Mouse (Mus musculus) limb, embryonic 13.5 days (tissue): ENCODE data around the gene Myo15. TPM values are rescaled to one million over a fixed set of nuclear protein-coding genes. Genes with fewer than 3 reads are reported as not detected.

Experiments used
- ATAC-seq: fragments of 200-750 bp; cut with Nextera tagmentation; 2 replicates; pipeline ENCODE4 v1.8.0; 2017; ENCODE audit warnings: low read depth, moderate number of reproducible peaks, moderate TSS enrichment; ENCODE audit not compliant: low FRiP score
- H3K27ac ChIP-seq: fragments of 300-500 bp; sonication (generic); 2 replicates; pipeline ENCODE4 v1.5.1; 2015; ENCODE audit warnings: inconsistent platforms, mild to moderate bottlenecking, moderate library complexity
- H3K27me3 ChIP-seq: fragments of 300-500 bp; sonication (generic); 2 replicates; pipeline ENCODE4 v1.6.1; 2015; ENCODE audit warnings: mild to moderate bottlenecking, inconsistent platforms
- H3K36me3 ChIP-seq: fragments of 300-500 bp; sonication (generic); 2 replicates; pipeline ENCODE4 v1.6.1; 2015; ENCODE audit warnings: inconsistent platforms, mild to moderate bottlenecking, moderate library complexity
- H3K4me1 ChIP-seq: fragments of 300-500 bp; sonication (generic); 2 replicates; pipeline ENCODE4 v1.6.1; 2015; ENCODE audit warnings: inconsistent platforms
- H3K4me2 ChIP-seq: fragments of 300-500 bp; sonication (generic); replicated peaks from 2 replicates; pipeline ENCODE4 v1.6.1; 2015; ENCODE audit warnings: inconsistent platforms, mild to moderate bottlenecking, moderate library complexity
- H3K4me3 ChIP-seq: fragments of 300-500 bp; sonication (generic); 2 replicates; pipeline ENCODE4 v1.5.1; 2015; ENCODE audit warnings: moderate library complexity, mild to moderate bottlenecking, inconsistent platforms
- H3K9ac ChIP-seq: fragments of 300-500 bp; sonication (generic); 2 replicates; pipeline ENCODE4 v1.6.1; 2015; ENCODE audit warnings: mild to moderate bottlenecking, inconsistent platforms
- H3K9me3 ChIP-seq: fragments of 300-500 bp; sonication (generic); 2 replicates; pipeline ENCODE4 v1.6.1; 2016; ENCODE audit warnings: inconsistent platforms
- WGBS: fragments of 180-500 bp; shearing (Covaris S2); methylation state at CpG from one replicate; pipeline ENCODE4 v1.1.7; 2015; 5-methylcytosine and 5-hydroxymethylcytosine counted together
- polyA plus RNA-seq: library from polyadenylated mRNA; unstranded; fragments of >200 nt; fragmentation: Nextera tagmentation; extraction: Ambion mirVana; gene quantifications from 2 replicates; pipeline ENCODE4 v1.2.1, GENCODE M21; 2015

The Myo15 gene
- polyA plus RNA-seq, 1 experiment from 2014 or later = 0.76 TPM

- peak; percentile 95 for ATAC-seq
- Histone ChIP-seq H3K4me2 (peak within 1 kb of the TSS; percentile 95), H3K36me3 (peaks cover 31% of the 10 kb centered on the region), H3K27me3 (no peaks in the 10 kb centered on the region), H3K4me1 (peaks cover 16% of the 10 kb centered on the region), H3K9ac (peak within 1 kb of the TSS; percentile 91), H3K4me3 (peak within 1 kb of the TSS; percentile 83), H3K27ac (peak within 1 kb of the TSS; percentile 67; the same call in 1 of the 2 replicates), H3K9me3 (no peaks in the 10 kb centered on the region)
- 6% methylated on average over 27 of the region's 27 CpGs for WGBS
These were observed 14.9 kb upstream of the Myo15 start, which contains the start of gene Drg2 for GRCm38 (mm10) chr11:60454080-60454744. Gene Drg2, plus strand, starts transcription at chr11:60454591.

DNA sequence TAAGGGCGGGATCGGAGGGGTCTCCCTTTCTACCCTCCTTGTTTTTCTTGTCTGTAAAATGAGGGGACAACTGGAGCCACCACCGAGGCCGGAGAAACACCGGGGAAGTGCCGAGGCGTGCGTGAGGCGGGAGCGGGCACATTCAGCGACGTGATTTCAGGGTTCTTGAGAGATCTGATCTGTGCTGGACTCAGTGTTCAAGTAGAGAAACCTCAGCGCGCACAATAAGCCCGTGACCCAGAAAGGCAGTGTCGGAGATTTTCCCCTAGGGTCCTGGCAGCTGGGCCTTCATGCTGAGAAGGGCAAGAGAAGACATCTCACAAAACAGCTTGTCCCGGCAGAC, 14.4 kb upstream of the Myo15 start:
- Histone ChIP-seq H3K27me3 (no peaks in the 10 kb centered on the region), H3K9me3 (no peaks in the 10 kb centered on the region), H3K4me3 (peak overlapping the region; percentile 83), H3K4me2 (peak overlapping the region; percentile 95), H3K4me1 (peaks cover 16% of the 10 kb centered on the region), H3K9ac (peak overlapping the region; percentile 91), H3K36me3 (peaks cover 36% of the 10 kb centered on the region), H3K27ac (peak overlapping the region; percentile 67; the same call in 1 of the 2 replicates)
- ATAC-seq = peak; percentile 35; the same call in 1 of the 2 replicates
- 0% methylated on average over 17 of the region's 17 CpGs for WGBS

DNA sequence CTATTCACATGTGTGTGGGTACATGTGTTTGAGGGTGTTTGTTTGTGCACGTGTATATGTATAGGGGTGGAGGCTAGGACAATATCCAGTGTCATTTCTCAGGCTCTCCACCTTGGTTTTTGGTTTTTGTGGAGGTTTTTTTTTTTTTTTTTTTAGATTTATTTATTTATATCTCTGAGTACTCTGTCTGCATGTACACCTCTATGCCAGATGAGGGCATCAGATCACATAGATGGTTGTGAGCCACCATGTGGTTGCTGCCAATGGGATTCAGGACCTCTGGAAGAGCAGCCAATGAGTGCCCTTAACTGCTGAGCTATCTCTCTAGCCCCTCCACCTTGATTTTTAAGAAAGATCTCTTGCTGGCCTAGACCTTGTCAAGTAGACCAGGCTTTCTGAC, 11.2 kb upstream of the Myo15 start:
- Histone ChIP-seq H3K4me2 (no peak overlapping the region), H3K27me3 (no peaks in the 10 kb centered on the region), H3K4me3 (no peak overlapping the region), H3K4me1 (peaks cover 16% of the 10 kb centered on the region), H3K36me3 (peaks cover 69% of the 10 kb centered on the region), H3K27ac (no peak overlapping the region), H3K9me3 (no peaks in the 10 kb centered on the region), H3K9ac (0 out of 2 replicates have a peak overlapping the region, but pooled peaks have one; percentile 2)
- no peak for ATAC-seq
- WGBS = 90% methylated on average over 1 of the region's 1 CpGs

- WGBS = 93% methylated on average over 2 of the region's 2 CpGs
- no peak for ATAC-seq
- H3K4me2 ChIP-seq = no peak overlapping the region
- H3K4me3 ChIP-seq = no peak overlapping the region
- no peak overlapping the region for H3K27ac ChIP-seq
- no peak overlapping the region for H3K9ac ChIP-seq
- no peaks in the 10 kb centered on the region for H3K4me1 ChIP-seq
- H3K9me3 ChIP-seq = no peaks in the 10 kb centered on the region
- H3K36me3 ChIP-seq = peaks cover 95% of the 10 kb centered on the region
- no peaks in the 10 kb centered on the region for H3K27me3 ChIP-seq
These were observed 3.2 kb upstream of the Myo15 start for GRCm38 (mm10) chr11:60465943-60466380.

GRCm38 (mm10) chr11:60470743-60471142, 1.6 kb downstream of the Myo15 start:
- H3K27me3 ChIP-seq = no peaks in the 10 kb centered on the region
- no peak overlapping the region for H3K9ac ChIP-seq
- peaks cover 48% of the 10 kb centered on the region for H3K36me3 ChIP-seq
- H3K4me3 ChIP-seq = no peak overlapping the region
- no peak overlapping the region for H3K27ac ChIP-seq
- no peak overlapping the region for H3K4me2 ChIP-seq
- H3K4me1 ChIP-seq = 0 out of 2 replicates have a peak, but pooled peaks cover 3% of the 10 kb centered on the region
- 86% methylated on average over 9 of the region's 9 CpGs for WGBS
- no peaks in the 10 kb centered on the region for H3K9me3 ChIP-seq
- ATAC-seq = no peak

GRCm38 (mm10) chr11:60474534-60474933, 5.4 kb downstream of the Myo15 start:
- no peak overlapping the region for H3K4me3 ChIP-seq
- H3K4me2 ChIP-seq = no peak overlapping the region
- no peak overlapping the region for H3K27ac ChIP-seq
- WGBS = 78% methylated on average over 5 of the region's 5 CpGs
- H3K4me1 ChIP-seq = 0 out of 2 replicates have a peak, but pooled peaks cover 4% of the 10 kb centered on the region
- ATAC-seq = no peak
- no peaks in the 10 kb centered on the region for H3K9me3 ChIP-seq
- no peaks in the 10 kb centered on the region for H3K27me3 ChIP-seq
- H3K36me3 ChIP-seq = peaks cover 10% of the 10 kb centered on the region
- H3K9ac ChIP-seq = no peak overlapping the region

- no peak for ATAC-seq
- no peak overlapping the region for H3K27ac ChIP-seq
- whole genome bisulfite sequencing = 79% methylated on average over 5 of the region's 5 CpGs
- H3K4me1 ChIP-seq = 0 out of 2 replicates have a peak, but pooled peaks cover 4% of the 10 kb centered on the region
- no peak overlapping the region for H3K4me3 ChIP-seq
- H3K9ac ChIP-seq = no peak overlapping the region
- H3K27me3 ChIP-seq = no peaks in the 10 kb centered on the region
- H3K4me2 ChIP-seq = no peak overlapping the region
- no peaks in the 10 kb centered on the region for H3K36me3 ChIP-seq
- H3K9me3 ChIP-seq = no peaks in the 10 kb centered on the region
These were observed 6.7 kb downstream of the Myo15 start for GRCm38 (mm10) chr11:60475668-60476362.

DNA sequence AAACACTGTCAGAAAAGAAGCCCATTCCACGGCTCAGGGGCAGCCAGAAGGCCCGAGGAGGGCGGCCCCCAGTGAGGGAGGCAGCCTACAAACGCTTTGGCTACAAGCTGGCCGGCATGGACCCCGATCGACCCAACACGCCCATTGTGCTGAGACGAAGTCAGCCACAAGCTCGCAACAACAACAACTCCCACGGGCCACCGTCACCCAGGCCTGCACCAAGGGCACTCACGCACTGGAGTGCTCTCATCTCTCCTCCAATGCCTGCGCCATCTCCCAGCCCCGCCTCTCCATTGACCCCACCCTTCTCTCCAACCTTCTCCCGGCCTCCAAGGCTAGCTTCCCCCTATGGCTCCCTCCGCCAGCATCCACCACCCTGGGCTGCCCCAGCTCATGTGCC, 9.0 kb downstream of the Myo15 start:
- no peak for ATAC-seq
- Histone ChIP-seq H3K27me3 (no peaks in the 10 kb centered on the region), H3K4me2 (peak overlapping the region; percentile 36), H3K4me3 (no peak overlapping the region), H3K4me1 (0 out of 2 replicates have a peak, but pooled peaks cover 4% of the 10 kb centered on the region), H3K9ac (no peak overlapping the region), H3K27ac (no peak overlapping the region), H3K9me3 (no peaks in the 10 kb centered on the region), H3K36me3 (no peaks in the 10 kb centered on the region)
- 35% methylated on average over 17 of the region's 17 CpGs for WGBS

GRCm38 (mm10) chr11:60486267-60486666, 17.1 kb downstream of the Myo15 start:
- H3K4me2 ChIP-seq = no peak overlapping the region
- no peaks in the 10 kb centered on the region for H3K9me3 ChIP-seq
- H3K9ac ChIP-seq = no peak overlapping the region
- H3K27ac ChIP-seq = no peak overlapping the region
- no peaks in the 10 kb centered on the region for H3K4me1 ChIP-seq
- H3K27me3 ChIP-seq = no peaks in the 10 kb centered on the region
- H3K36me3 ChIP-seq = no peaks in the 10 kb centered on the region
- H3K4me3 ChIP-seq = no peak overlapping the region
- ATAC-seq = no peak
- 58% methylated on average over 3 of the region's 3 CpGs for WGBS

DNA sequence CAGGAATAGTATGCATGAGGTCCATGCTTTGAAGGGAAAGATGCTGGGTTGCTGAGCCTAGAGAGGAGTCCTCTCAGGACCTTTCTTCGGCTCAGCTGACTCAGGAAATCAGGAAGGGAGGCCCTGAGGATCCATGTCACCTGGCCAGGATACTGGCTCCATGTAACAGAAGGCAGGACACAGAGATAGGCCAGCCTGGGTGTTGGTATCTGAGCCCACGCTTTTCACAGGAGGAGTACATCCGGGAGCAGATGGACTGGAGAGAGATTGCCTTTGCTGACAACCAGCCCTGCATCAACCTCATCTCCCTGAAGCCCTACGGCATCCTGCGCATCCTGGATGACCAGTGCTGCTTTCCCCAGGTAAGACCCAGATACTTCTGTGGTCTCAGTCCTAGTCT, 23.6 kb downstream of the Myo15 start:
- Histone ChIP-seq H3K4me1 (no peaks in the 10 kb centered on the region), H3K27me3 (no peaks in the 10 kb centered on the region), H3K27ac (no peak overlapping the region), H3K9me3 (no peaks in the 10 kb centered on the region), H3K4me2 (no peak overlapping the region), H3K9ac (no peak overlapping the region), H3K36me3 (no peaks in the 10 kb centered on the region), H3K4me3 (no peak overlapping the region)
- ATAC-seq = no peak
- WGBS = 77% methylated on average over 5 of the region's 5 CpGs

- Histone ChIP-seq H3K27ac (no peak overlapping the region), H3K9me3 (no peaks in the 10 kb centered on the region), H3K9ac (no peak overlapping the region), H3K27me3 (no peaks in the 10 kb centered on the region), H3K4me2 (no peak overlapping the region), H3K4me1 (no peaks in the 10 kb centered on the region), H3K36me3 (no peaks in the 10 kb centered on the region), H3K4me3 (no peak overlapping the region)
- 62% methylated on average over 2 of the region's 2 CpGs for WGBS
- ATAC-seq = no peak
These were observed 26.6 kb downstream of the Myo15 start for GRCm38 (mm10) chr11:60495692-60496091.

DNA sequence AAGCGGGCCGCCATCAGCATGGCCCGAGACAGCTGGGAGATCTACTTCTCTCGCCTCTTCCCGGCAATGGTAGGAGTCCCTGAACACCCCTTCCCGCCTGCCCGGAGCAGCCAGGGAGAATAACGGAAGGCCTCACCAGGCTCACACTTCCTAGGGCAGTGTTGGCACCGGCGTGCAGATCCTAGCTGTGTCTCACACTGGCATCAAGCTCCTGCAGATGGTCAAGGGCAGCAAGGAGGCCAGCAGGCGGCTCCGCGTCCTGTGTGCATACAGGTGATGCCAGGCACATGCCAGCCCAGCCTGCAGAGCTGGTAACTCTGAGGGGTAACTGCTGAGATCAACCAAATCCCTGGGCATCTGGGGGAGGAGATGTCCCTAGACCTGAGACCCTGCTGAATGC, 38.1 kb downstream of the Myo15 start:
- Histone ChIP-seq H3K27ac (no peak overlapping the region), H3K36me3 (no peaks in the 10 kb centered on the region), H3K4me1 (peaks cover 13% of the 10 kb centered on the region), H3K9me3 (no peaks in the 10 kb centered on the region), H3K9ac (no peak overlapping the region), H3K4me2 (no peak overlapping the region), H3K4me3 (no peak overlapping the region), H3K27me3 (peaks cover 32% of the 10 kb centered on the region)
- WGBS = 81% methylated on average over 13 of the region's 13 CpGs
- ATAC-seq = no peak
